Mouse (Mus musculus) liver, embryonic 11.5 days (tissue): ENCODE results near the gene Ppih. TPM values are rescaled to one million over a fixed set of nuclear protein-coding genes. Genes with fewer than 3 reads are reported as not detected.

Experiments used
- ATAC-seq: fragments of 200-750 bp; cut with Nextera tagmentation; replicated peaks from 2 replicates; pipeline ENCODE4 v1.8.0; 2017; ENCODE audit warnings: moderate number of reproducible peaks, mild to moderate bottlenecking, moderate TSS enrichment, moderate library complexity; ENCODE audit not compliant: low FRiP score
- DNase-seq: peaks from one replicate; pipeline ENCODE4 v3.0.0-alpha.2; 2017; ENCODE audit warnings: low spot score
- H3K27ac ChIP-seq: fragments of 300-500 bp; sonication (generic); 2 replicates; pipeline ENCODE4 v1.5.1; 2014; ENCODE audit warnings: mild to moderate bottlenecking, low read depth, low read length, control low read depth
- H3K27me3 ChIP-seq: fragments of 300-500 bp; sonication (generic); replicated peaks from 2 replicates; pipeline ENCODE4 v1.6.1; 2014; ENCODE audit warnings: low read length, mixed read lengths; ENCODE audit not compliant: control insufficient read depth, insufficient read depth
- H3K36me3 ChIP-seq: fragments of 300-500 bp; sonication (generic); 2 replicates; pipeline ENCODE4 v1.6.1; 2014; ENCODE audit warnings: mild to moderate bottlenecking, low read length, moderate library complexity, mixed read lengths; ENCODE audit not compliant: control insufficient read depth, insufficient read depth
- H3K4me1 ChIP-seq: fragments of 300-500 bp; sonication (generic); replicated peaks from 2 replicates; pipeline ENCODE4 v1.6.1; 2014; ENCODE audit warnings: low read length, mixed read lengths; ENCODE audit not compliant: control insufficient read depth, insufficient read depth
- H3K4me2 ChIP-seq: fragments of 300-500 bp; sonication (generic); 2 replicates; pipeline ENCODE4 v1.6.1; 2014; ENCODE audit warnings: mild to moderate bottlenecking, control low read depth, moderate library complexity
- H3K4me3 ChIP-seq: fragments of 300-500 bp; sonication (generic); 2 replicates; pipeline ENCODE4 v1.5.1; 2014; ENCODE audit warnings: low read depth, low read length, control low read depth
- H3K9ac ChIP-seq: fragments of 300-500 bp; sonication (generic); 2 replicates; pipeline ENCODE4 v1.6.1; 2014; ENCODE audit warnings: low read depth, low read length, control low read depth
- H3K9me3 ChIP-seq: fragments of 300-500 bp; sonication (generic); 2 replicates; pipeline ENCODE4 v1.6.1; 2016; ENCODE audit warnings: low read length, inconsistent platforms, mixed read lengths; ENCODE audit not compliant: control insufficient read depth
- WGBS: fragments of 180-500 bp; shearing (Covaris S2); extraction: QIAGEN DNeasy Blood & Tissue Kit; methylation state at CpG from one replicate; pipeline ENCODE4 v1.1.7; 2014; 5-methylcytosine and 5-hydroxymethylcytosine counted together
- polyA plus RNA-seq: library from polyadenylated mRNA; unstranded; fragments of >200 nt; fragmentation: Nextera tagmentation; extraction: Ambion mirVana; gene quantifications from 2 replicates; pipeline ENCODE4 v1.2.1, GENCODE M21; 2014

The Ppih gene
- polyA plus RNA-seq, 1 experiment from 2014 or later = 138 TPM

- H3K36me3 ChIP-seq = peaks cover 47% of the 10 kb centered on the region
- H3K27ac ChIP-seq = peak overlapping the region; percentile 44; the same call in 1 of the 2 replicates
- peak; percentile 49; the same call in 1 of the 2 replicates for ATAC-seq
- DNase-seq = no peak
- H3K9ac ChIP-seq = no peak overlapping the region
- H3K9me3 ChIP-seq = no peaks in the 10 kb centered on the region
- no peaks in the 10 kb centered on the region for H3K4me1 ChIP-seq
- no peak overlapping the region for H3K4me3 ChIP-seq
- no peaks in the 10 kb centered on the region for H3K27me3 ChIP-seq
- H3K4me2 ChIP-seq = no peak overlapping the region
- WGBS = 51% methylated on average over 2 of the region's 2 CpGs
Measured at GRCm38 (mm10) chr4:119275226-119275625, 45.1 kb downstream of the Ppih start.

GRCm38 (mm10) chr4:119274627-119275026, 45.7 kb downstream of the Ppih start:
- H3K9me3 ChIP-seq = no peaks in the 10 kb centered on the region
- 76% methylated on average over 1 of the region's 1 CpGs for WGBS
- H3K9ac ChIP-seq = no peak overlapping the region
- H3K27ac ChIP-seq = 0 out of 2 replicates have a peak overlapping the region, but pooled peaks have one; percentile 26
- H3K27me3 ChIP-seq = no peaks in the 10 kb centered on the region
- peak; percentile 42; the same call in 1 of the 2 replicates for ATAC-seq
- H3K4me2 ChIP-seq = no peak overlapping the region
- H3K4me3 ChIP-seq = no peak overlapping the region
- H3K4me1 ChIP-seq = no peaks in the 10 kb centered on the region
- no peak for DNase-seq
- H3K36me3 ChIP-seq = peaks cover 46% of the 10 kb centered on the region

- no peaks in the 10 kb centered on the region for H3K9me3 ChIP-seq
- peaks cover 11% of the 10 kb centered on the region; the same call in 1 of the 2 replicates for H3K36me3 ChIP-seq
- H3K4me2 ChIP-seq = no peak overlapping the region
- H3K4me3 ChIP-seq = no peak overlapping the region
- no peaks in the 10 kb centered on the region; the same call in 1 of the 2 replicates for H3K4me1 ChIP-seq
- no peaks in the 10 kb centered on the region for H3K27me3 ChIP-seq
- WGBS = 66% methylated on average over 13 of the region's 13 CpGs
- no peak overlapping the region for H3K9ac ChIP-seq
- no peak for DNase-seq
- H3K27ac ChIP-seq = no peak overlapping the region
- ATAC-seq = no peak
Measured at GRCm38 (mm10) chr4:119266606-119267005, 53.7 kb downstream of the Ppih start.

GRCm38 (mm10) chr4:119263459-119263858, 56.9 kb downstream of the Ppih start:
- Histone ChIP-seq H3K36me3 (no peaks in the 10 kb centered on the region), H3K4me3 (no peak overlapping the region), H3K27me3 (no peaks in the 10 kb centered on the region), H3K4me2 (no peak overlapping the region), H3K9ac (no peak overlapping the region), H3K4me1 (peaks cover 2% of the 10 kb centered on the region; the same call in 1 of the 2 replicates), H3K27ac (no peak overlapping the region), H3K9me3 (no peaks in the 10 kb centered on the region)
- no peak for ATAC-seq
- DNase-seq = no peak
- 71% methylated on average over 3 of the region's 3 CpGs for WGBS

- ATAC-seq (no peak), DNase-seq (no peak)
- H3K4me3 ChIP-seq = no peak overlapping the region
- 84% methylated on average over 5 of the region's 5 CpGs for WGBS
- H3K27me3 ChIP-seq = no peaks in the 10 kb centered on the region
- H3K27ac ChIP-seq = no peak overlapping the region
- no peak overlapping the region for H3K9ac ChIP-seq
- H3K4me2 ChIP-seq = no peak overlapping the region
- H3K36me3 ChIP-seq = no peaks in the 10 kb centered on the region
- 0 out of 2 replicates have a peak, but pooled peaks cover 2% of the 10 kb centered on the region for H3K4me1 ChIP-seq
- no peaks in the 10 kb centered on the region for H3K9me3 ChIP-seq
Measured at GRCm38 (mm10) chr4:119262483-119262882, 57.9 kb downstream of the Ppih start.

GRCm38 (mm10) chr4:119261087-119261713, 59.1 kb downstream of the Ppih start:
- Histone ChIP-seq H3K27me3 (no peaks in the 10 kb centered on the region), H3K9ac (no peak overlapping the region), H3K36me3 (no peaks in the 10 kb centered on the region), H3K27ac (no peak overlapping the region), H3K4me1 (0 out of 2 replicates have a peak, but pooled peaks cover 2% of the 10 kb centered on the region), H3K9me3 (no peaks in the 10 kb centered on the region), H3K4me2 (no peak overlapping the region), H3K4me3 (no peak overlapping the region)
- WGBS = 34% methylated on average over 7 of the region's 7 CpGs
- DNase-seq (no peak), ATAC-seq (no peak)

GRCm38 (mm10) chr4:119259344-119260254, 60.7 kb downstream of the Ppih start:
- no peaks in the 10 kb centered on the region for H3K36me3 ChIP-seq
- H3K4me3 ChIP-seq = no peak overlapping the region
- no peaks in the 10 kb centered on the region for H3K9me3 ChIP-seq
- 69% methylated on average over 15 of the region's 15 CpGs for WGBS
- no peak overlapping the region for H3K4me2 ChIP-seq
- H3K9ac ChIP-seq = no peak overlapping the region
- no peak; the same call in 1 of the 2 replicates for ATAC-seq
- H3K4me1 ChIP-seq = 0 out of 2 replicates have a peak, but pooled peaks cover 2% of the 10 kb centered on the region
- no peak for DNase-seq
- no peaks in the 10 kb centered on the region for H3K27me3 ChIP-seq
- no peak overlapping the region for H3K27ac ChIP-seq

- no peak overlapping the region for H3K4me2 ChIP-seq
- DNase-seq (no peak), ATAC-seq (no peak)
- WGBS = 68% methylated on average over 6 of the region's 6 CpGs
- H3K4me3 ChIP-seq = no peak overlapping the region
- 0 out of 2 replicates have a peak, but pooled peaks cover 2% of the 10 kb centered on the region for H3K4me1 ChIP-seq
- no peaks in the 10 kb centered on the region for H3K9me3 ChIP-seq
- H3K9ac ChIP-seq = no peak overlapping the region
- H3K36me3 ChIP-seq = no peaks in the 10 kb centered on the region
- no peaks in the 10 kb centered on the region for H3K27me3 ChIP-seq
- H3K27ac ChIP-seq = no peak overlapping the region
Measured at GRCm38 (mm10) chr4:119257083-119257482, 63.3 kb downstream of the Ppih start.
